Mouse (Mus musculus) cerebellum, postnatal 25 days (tissue): ENCODE data around the gene Pi4k2a.
A peak's percentile ranks its signal among the peaks of the same experiment; 100 is the strongest.
"Not testable (repeated sequence)": the region's sequence is repeated elsewhere in the genome, so short reads cannot be mapped to it uniquely, and the experiment has no call there.

Source experiments
- DNase-seq, 2 experiments: peaks; one replicate each; pipeline ENCODE4 v3.0.0; 2021; ENCODE audit warnings: mixed read lengths in 2 of 2

Gene Pi4k2a

DNA sequence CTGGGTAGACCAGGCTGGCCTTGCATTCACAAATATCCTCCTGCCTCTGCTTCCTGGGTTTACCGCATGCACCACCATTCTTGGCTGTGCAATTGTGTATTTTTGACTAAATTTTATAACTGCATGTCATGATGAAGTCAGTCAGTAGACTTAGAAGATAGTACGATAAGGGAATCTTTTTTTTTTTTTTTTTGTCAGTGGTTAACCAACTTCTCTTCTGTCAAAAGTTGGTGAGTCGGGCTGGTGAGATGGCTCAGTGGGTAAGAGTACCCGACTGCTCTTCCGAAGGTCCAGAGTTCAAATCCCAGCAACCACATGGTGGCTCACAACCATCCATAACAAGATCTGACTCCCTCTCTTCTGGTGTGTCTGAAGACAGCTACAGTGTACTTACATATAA lies 8.7 kb upstream of the Pi4k2a start:
- not testable (repeated sequence) for DNase-seq

- DNase-seq = no peak
Observed at GRCm38 (mm10) chr19:42085690-42086089, 4.6 kb upstream of the Pi4k2a start.

DNA sequence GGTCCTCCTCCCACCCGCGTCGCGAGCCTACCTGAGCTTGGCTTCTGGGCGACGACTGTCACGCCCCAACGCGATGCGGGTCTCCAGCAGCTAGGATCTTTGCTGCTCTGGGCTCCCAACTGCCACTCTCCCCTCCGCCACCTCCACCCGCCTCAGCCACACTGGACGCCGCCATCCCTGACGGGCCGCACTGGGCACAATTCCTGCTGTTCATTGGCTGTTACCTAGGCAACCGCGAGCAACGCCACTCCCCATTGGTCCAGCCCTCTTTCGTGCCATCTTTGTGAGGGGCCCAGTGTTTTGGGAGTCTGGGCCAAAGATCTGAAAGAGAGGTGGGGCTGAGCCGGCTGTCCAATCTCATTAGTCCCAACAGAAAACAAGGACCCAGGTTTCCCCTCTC lies 4.1 kb upstream of the Pi4k2a start, which contains the start of gene Morn4:
Gene Morn4 (minus strand): TSS at position 192 of the 400 bp plus-strand sequence.
- peak; percentile 95 for DNase-seq

- DNase-seq = peak; percentile 68 to 70
Observed at GRCm38 (mm10) chr19:42089103-42089747, 1.0 kb upstream of the Pi4k2a start.

- DNase-seq = no peak
Observed at GRCm38 (mm10) chr19:42090637-42091141, 419 bp downstream of the Pi4k2a start.

DNA sequence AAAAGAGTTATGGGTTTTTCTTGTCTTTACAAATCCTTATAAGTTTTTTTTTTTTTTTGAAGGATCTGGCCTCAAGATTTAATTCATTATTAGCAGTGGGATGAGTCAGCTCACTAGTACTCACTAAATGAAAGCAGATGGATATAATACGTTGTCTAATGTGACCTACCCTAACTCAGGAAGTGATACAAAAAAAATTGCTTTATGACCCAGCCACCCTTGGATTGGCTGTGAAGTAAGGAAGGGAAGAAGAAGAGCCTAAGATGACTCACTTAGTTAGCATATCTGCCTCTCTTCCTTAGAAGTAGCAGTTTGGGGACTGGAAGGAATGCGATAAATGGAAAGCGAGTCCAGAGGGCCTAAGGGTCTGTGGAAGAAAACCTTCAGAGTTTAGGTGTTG lies 9.1 kb downstream of the Pi4k2a start:
- DNase-seq = no peak

DNA sequence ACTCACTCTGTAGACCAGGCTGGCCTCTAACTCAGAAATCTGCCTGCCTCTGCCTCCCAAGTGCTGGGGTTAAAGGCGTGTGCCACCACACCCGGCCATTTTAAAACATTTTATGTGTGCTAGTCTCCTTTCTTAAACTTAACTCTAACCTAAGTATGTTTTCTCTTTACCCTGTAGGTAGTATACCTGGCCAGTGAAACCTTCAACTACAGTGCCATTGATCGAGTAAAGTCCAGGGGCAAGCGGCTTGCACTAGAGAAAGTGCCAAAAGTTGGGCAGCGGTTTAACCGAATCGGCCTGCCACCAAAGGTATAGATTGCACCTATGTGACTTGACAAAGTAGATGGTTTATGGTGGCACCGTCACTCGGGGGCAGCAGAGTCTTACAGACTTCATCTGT lies 14.4 kb downstream of the Pi4k2a start:
- no peak for DNase-seq

DNA sequence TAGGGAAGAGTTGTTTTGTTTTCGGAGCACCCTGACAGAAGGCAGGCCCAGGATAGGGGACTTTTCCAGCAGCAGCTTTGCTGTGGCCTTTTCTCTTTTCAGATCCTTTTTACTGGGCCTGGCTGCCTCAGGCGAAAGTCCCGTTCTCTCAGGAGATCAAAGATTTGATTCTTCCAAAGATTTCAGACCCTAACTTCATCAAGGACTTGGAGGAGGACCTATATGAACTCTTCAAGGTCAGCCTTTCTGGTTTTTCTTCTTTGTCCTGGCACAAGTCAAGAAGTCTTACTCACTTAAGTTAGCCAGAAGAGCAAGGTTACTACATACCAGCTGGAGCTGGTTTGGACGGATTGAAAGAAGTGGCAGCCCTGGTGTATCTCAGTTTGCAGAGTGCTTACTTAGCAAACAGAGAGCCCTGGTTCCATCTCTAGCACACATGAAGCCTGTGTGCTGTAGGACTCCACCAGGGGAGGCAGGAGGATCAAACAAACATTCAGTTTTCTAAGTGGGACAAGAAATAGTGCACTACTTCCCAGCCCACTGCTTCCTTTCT lies 25.6 kb downstream of the Pi4k2a start:
- DNase-seq = no peak

GRCm38 (mm10) chr19:42118142-42118541 lies 27.9 kb downstream of the Pi4k2a start:
- no peak for DNase-seq

DNA sequence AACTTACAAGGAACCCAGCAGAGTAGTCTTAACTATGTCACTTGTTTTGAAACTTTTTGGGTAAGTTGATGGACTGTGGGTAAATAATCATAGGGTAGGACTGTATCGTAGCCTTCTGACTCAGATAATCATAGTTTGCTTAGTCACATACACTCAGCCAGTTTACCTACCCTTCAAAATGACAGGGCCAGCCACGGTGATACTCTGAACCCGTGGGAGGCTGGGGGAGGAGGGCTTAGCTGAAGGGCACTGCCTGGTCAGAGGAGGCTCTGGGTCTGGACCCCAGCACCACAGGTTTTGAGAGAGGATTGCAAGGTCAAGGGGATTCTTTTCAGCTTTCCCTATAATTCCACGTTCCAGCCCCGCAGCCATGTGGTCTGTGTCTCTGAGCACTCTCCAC lies 28.3 kb downstream of the Pi4k2a start:
- DNase-seq = no peak

GRCm38 (mm10) chr19:42120451-42120850 lies 30.2 kb downstream of the Pi4k2a start:
- DNase-seq = no peak

DNA sequence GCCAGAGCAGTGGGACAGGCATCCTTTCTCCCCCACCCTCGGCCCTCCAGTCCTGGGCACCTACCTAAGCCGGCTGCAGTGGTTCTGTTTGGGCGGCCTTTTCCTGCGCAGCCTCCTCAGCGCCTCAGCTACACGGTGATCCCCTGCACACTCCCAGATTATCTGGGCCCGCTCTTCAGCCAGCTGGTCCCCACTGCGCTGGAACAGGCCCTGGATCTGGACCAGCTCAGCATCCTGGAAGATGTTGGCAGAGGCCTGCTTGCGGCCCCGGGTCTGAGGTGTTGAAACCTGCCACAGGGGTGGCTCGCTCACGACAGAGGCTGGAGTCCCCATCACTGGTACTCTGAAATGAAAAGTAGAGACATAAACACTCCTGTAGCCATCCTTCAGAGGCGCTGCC lies 34.4 kb downstream of the Pi4k2a start:
- DNase-seq = peak; percentile 38 to 54

DNA sequence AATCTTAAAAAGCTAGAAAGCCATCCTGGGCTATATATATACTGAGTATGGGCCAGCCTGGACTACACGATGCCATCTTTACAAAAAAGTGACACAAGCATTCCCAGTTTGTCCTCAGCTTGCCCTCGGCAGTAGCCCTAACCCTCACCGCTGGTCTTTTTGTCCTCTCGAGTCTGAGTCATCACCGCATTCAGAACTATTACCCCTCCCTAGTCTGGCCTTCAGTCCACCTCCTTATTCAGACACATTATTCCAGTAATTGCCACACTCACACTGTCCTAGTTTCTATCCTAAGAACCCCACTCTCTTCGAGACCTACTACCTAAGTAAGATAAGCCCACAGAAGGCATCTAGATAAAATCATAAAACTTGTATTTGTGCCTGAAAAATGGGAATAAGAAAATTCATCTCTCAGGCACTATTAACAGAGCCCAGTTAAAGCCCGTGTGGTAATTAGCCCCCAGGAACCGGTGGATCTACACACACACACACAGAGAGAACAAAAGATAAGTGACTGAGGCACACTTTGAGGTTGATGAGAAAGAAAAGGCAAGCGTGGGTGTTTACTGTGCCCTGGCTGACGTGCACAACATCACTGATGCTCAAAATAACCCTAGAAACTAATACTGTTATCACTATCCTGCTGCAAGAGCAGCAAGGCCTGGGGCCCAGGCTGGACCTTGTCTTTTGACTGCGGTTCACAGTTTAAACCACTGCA lies 35.4 kb downstream of the Pi4k2a start:
- DNase-seq = no peak

DNA sequence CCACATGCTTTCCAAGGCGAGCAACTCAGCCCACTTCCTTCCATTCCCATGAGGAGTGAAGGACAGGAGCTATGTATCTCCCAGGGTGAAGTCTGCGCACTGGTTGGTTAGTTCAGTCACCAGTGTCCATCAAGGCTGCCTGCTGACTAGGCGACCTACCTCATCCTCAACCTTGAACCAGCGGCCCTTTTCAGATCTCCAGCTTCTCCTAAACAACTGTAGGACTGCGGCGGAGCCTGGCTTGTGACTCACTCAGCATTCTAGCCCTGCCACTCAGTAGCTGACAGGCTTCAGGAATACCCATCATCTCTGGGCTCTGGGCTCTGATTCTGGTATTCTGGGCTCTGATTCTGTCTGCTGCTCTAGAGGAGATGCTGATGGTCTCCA lies 35.9 kb downstream of the Pi4k2a start:
- DNase-seq = no peak

DNA sequence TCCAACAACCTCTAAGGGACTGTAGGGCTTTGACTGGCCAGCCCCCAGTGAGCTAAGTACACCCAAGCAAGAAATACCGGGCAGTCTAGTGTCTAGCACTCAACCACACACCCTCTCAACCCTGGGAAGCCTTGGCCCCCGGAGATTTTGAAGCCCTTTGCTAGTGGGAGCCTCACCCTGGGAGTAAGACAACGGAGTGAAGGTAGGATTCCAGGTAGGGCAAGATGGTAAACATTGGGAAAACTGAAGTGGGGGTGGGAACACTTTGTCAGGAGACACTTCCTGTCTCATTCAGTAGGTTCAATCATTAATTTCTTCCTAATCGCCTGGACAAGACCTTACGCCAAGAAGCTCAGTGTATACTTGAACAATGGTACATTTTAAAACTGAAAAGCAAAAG lies 36.8 kb downstream of the Pi4k2a start:
- DNase-seq = no peak

- DNase-seq = no peak
Observed at GRCm38 (mm10) chr19:42128052-42128740, 37.9 kb downstream of the Pi4k2a start.

- peak; percentile 98 to 99 for DNase-seq
Observed at GRCm38 (mm10) chr19:42128787-42129508, 38.7 kb downstream of the Pi4k2a start, which contains the start of gene Avpi1. Avpi1 (minus strand) TSS chr19:42129059.

- DNase-seq = no peak
Observed at GRCm38 (mm10) chr19:42129509-42130293, 39.4 kb downstream of the Pi4k2a start.

DNA sequence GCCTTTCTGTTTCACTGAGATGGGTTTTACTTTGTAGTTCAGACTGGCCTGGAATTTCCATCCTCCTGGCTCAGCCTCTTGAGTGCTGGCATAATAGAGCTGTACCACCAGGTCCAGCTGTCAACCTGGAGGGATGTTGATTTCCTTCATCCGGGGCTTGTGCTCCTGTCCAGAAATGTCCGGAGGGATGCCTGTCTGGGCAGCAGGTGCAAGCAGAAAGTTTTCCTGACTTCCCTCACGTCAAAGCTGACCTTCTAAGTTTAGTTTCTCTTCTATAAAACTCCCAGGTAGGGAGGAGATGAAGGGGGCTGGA lies 40.0 kb downstream of the Pi4k2a start:
- no peak for DNase-seq

DNA sequence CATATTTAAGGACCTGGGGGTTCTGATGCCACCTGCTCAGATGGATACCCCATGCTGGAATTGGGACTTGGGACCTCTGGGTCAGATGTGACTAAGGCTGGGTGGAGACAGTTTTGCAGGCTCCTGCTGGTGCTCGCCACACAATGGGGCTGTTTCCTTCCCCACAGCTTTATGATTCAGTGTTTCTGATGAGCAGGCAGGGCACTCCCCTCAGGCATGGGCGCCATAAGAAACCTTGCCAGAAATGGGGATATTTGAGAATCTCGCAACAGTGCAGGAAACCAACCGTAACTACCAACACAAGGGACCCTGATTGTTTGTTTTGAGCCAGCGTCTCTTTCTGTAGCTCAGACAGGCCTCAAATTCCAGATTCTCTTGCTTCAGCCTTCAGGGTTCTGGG lies 40.8 kb downstream of the Pi4k2a start:
- DNase-seq = no peak

- DNase-seq = no peak
Observed at GRCm38 (mm10) chr19:42135070-42135469, 44.8 kb downstream of the Pi4k2a start.

DNA sequence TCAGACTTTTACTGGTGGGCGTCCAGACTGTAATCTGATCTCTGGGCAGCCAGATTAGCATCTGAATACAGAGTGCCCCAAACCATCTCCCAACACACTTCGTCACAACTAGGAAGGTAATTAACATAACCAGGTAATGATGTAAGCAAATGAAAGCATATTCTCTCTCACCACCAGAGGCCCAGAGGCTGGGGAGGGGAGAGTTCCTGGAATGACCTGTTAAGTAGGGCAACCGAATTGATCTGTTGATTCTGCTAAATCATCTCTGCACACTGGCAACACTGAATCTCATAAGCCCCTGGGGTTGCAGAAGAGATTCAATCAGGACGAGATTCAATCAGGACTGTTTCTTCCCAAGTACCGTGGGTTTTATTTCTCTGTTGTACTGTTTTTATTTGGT lies 45.9 kb downstream of the Pi4k2a start:
- DNase-seq = no peak
